Mouse (Mus musculus) hindbrain, postnatal 0 days (tissue): Measurements from ENCODE around the gene Slc11a2. TPM values are rescaled to one million over a fixed set of nuclear protein-coding genes. Genes with fewer than 3 reads are reported as not detected.

Source experiments
- ATAC-seq: fragments of 200-750 bp; cut with Nextera tagmentation; 2 replicates; pipeline ENCODE4 v1.8.0; 2017; ENCODE audit warnings: mild to moderate bottlenecking, moderate TSS enrichment, moderate library complexity
- DNase-seq: peaks from one replicate; pipeline ENCODE4 v3.0.0-alpha.2; 2015; ENCODE audit warnings: low spot score
- H3K27ac ChIP-seq: fragments of 300-500 bp; sonication (generic); 2 replicates; pipeline ENCODE4 v1.5.1; 2014; ENCODE audit warnings: mild to moderate bottlenecking
- H3K27me3 ChIP-seq: fragments of 300-500 bp; sonication (generic); 2 replicates; pipeline ENCODE4 v1.6.1; 2014; ENCODE audit warnings: low read length, mixed read lengths; ENCODE audit not compliant: insufficient read depth
- H3K36me3 ChIP-seq: fragments of 300-500 bp; sonication (generic); 2 replicates; pipeline ENCODE4 v1.6.1; 2014; ENCODE audit warnings: low read length, mixed read lengths; ENCODE audit not compliant: insufficient read depth
- H3K4me1 ChIP-seq: fragments of 300-500 bp; sonication (generic); 2 replicates; pipeline ENCODE4 v1.6.1; 2014; ENCODE audit warnings: antibody characterized with exemption, low read length, mixed read lengths; ENCODE audit not compliant: insufficient read depth
- H3K4me2 ChIP-seq: fragments of 300-500 bp; sonication (generic); 2 replicates; pipeline ENCODE4 v1.6.1; 2014; ENCODE audit warnings: low read depth, mild to moderate bottlenecking, low read length, moderate library complexity, mixed read lengths
- H3K4me3 ChIP-seq: fragments of 300-500 bp; sonication (generic); 2 replicates; pipeline ENCODE4 v1.5.1; 2014; ENCODE audit warnings: low read length
- H3K9ac ChIP-seq: fragments of 300-500 bp; sonication (generic); replicated peaks from 2 replicates; pipeline ENCODE4 v1.6.1; 2014; ENCODE audit warnings: mild to moderate bottlenecking, low read length, moderate library complexity, mixed read lengths
- H3K9me3 ChIP-seq: fragments of 300-500 bp; sonication (generic); 2 replicates; pipeline ENCODE4 v1.6.1; 2016; ENCODE audit warnings: low read length, mixed read lengths
- CTCF ChIP-seq: IDR thresholded peaks from 2 replicates; pipeline ENCODE4 v1.5.1; 2016; ENCODE audit warnings: antibody characterized with exemption, control low read depth, low read depth
- WGBS: fragments of 180-500 bp; shearing (Covaris S2); extraction: QIAGEN DNeasy Blood & Tissue Kit; methylation state at CpG from one replicate; pipeline ENCODE4 v1.1.7; 2014; 5-methylcytosine and 5-hydroxymethylcytosine counted together
- polyA plus RNA-seq: library from polyadenylated mRNA; unstranded; fragments of >200 nt; fragmentation: Nextera tagmentation; extraction: Ambion mirVana; gene quantifications from 2 replicates; pipeline ENCODE4 v1.2.1, GENCODE M21; 2015
- total RNA-seq: library from RNA; depleted of rRNA; stranded (reverse); fragments of >200 nt; gene quantifications from 2 replicates; pipeline ENCODE4 v1.2.3, GENCODE M21; 2014

Slc11a2 gene
- total and polyA plus RNA-seq, 2 experiments from 2014 or later, result 14.5 to 25.1 TPM

DNA sequence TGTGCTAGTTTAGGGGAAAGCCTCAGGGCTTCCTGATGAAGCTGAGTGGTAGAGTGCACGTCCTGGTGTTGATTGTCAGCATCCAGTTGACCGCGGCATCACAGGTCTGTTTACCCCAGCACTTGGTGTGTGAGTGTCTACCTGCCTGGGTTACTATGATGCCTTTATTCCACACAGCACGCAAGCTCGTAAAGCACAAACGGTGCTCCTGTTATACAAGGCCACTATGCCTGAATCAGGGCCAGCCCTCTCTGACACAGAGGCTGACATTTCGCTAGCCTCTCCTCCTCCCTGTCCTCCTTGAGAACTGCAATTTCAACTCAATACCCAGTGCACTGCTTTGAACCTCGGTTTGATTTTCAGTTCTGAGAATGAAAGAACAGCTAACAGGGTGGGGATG lies 5.6 kb downstream of the Slc11a2 start:
- no peaks in the 10 kb centered on the region for H3K27me3 ChIP-seq
- H3K4me1 ChIP-seq, result peaks cover 17% of the 10 kb centered on the region; the same call in 1 of the 2 replicates
- ATAC-seq, result no peak
- DNase-seq, result no peak
- H3K36me3 ChIP-seq, result no peaks in the 10 kb centered on the region
- TF ChIP-seq CTCF, result no peak
- no peak overlapping the region for H3K4me2 ChIP-seq
- no peak overlapping the region for H3K9ac ChIP-seq
- H3K27ac ChIP-seq, result 0 out of 2 replicates have a peak overlapping the region, but pooled peaks have one; percentile 15
- WGBS, result 72% methylated on average over 8 of the region's 8 CpGs
- no peaks in the 10 kb centered on the region for H3K9me3 ChIP-seq
- no peak overlapping the region for H3K4me3 ChIP-seq

DNA sequence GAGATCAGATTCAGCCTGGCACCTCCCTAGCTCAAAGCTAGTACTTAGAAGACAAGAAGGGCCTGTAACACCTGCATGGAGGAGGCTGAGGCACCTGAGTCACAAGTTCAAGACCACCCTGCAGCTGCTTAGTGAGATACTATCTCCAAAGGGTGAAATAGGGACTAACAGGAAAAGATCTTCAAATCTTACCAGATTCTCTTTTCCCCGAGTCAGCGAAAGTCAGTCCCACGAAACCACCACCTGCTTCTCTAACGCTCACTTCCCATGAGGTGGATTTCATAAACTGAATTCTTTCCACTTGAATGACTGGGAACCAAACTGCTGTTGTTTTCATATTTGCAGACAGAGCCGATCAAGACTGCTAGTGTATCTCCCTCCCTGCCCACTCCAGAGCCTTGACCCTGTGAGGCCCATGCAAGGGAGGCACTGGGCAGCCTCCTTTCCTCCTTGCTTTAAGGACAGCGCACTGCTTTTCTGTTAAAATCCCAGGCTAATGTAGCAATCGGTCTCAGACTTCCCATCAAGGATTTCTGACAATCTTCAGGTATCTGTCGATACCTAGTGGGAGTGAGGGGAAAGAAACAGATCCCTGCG lies 6.9 kb downstream of the Slc11a2 start:
- Histone ChIP-seq H3K36me3 (no peaks in the 10 kb centered on the region), H3K27ac (no peak overlapping the region), H3K27me3 (no peaks in the 10 kb centered on the region), H3K9me3 (no peaks in the 10 kb centered on the region), H3K4me3 (no peak overlapping the region), H3K4me1 (peaks cover 13% of the 10 kb centered on the region; the same call in 1 of the 2 replicates), H3K9ac (no peak overlapping the region), H3K4me2 (no peak overlapping the region)
- no peak for TF ChIP-seq CTCF
- 79% methylated on average over 9 of the region's 9 CpGs for WGBS
- ATAC-seq (no peak), DNase-seq (no peak)

DNA sequence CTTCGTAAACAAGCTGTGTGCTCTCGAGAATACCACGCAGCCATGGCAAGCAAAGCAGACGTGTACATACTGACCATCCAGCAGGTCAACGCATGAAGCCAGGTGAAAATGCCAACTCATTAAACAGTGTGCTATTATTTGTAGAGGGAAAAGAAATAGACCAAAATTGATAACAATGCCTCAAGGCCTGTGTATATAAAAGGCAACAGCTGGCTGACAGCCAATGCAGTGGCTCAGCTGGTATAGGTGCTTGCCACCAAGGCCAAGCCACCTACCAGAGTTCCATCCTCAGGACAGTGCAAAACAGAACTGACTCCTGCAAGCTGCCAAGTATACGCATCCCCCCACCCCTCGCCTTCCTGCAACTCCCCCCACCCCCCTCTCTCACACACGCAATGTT lies 9.2 kb downstream of the Slc11a2 start:
- Histone ChIP-seq H3K27ac (no peak overlapping the region), H3K9ac (no peak overlapping the region), H3K9me3 (no peaks in the 10 kb centered on the region), H3K4me2 (no peak overlapping the region), H3K4me1 (0 out of 2 replicates have a peak, but pooled peaks cover 5% of the 10 kb centered on the region), H3K4me3 (no peak overlapping the region), H3K36me3 (peaks cover 8% of the 10 kb centered on the region; the same call in 1 of the 2 replicates), H3K27me3 (no peaks in the 10 kb centered on the region)
- DNase-seq, result no peak
- 87% methylated on average over 8 of the region's 8 CpGs for WGBS
- ATAC-seq, result no peak
- TF ChIP-seq CTCF, result no peak

DNA sequence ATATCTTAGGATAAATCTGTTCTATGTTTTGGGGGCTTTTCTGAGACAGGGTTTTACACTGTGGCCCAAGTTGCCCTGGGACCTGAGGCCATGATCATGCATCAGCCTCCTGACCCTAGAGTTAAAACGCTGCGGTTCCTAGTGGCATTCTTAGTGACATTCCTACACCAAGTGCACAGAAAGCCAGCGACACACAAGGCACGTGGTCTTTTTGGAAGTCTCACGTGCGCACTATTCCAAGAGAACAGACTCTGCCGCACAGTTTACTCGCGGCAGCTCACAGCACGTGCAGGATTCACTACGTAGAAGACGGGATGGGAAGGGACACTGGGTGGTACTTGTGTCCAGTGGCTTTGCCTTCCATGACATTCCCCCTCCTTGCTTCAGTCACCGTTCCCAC lies 9.9 kb downstream of the Slc11a2 start:
- H3K36me3 ChIP-seq, result peaks cover 8% of the 10 kb centered on the region; the same call in 1 of the 2 replicates
- WGBS, result 96% methylated on average over 13 of the region's 13 CpGs
- no peak overlapping the region for H3K4me3 ChIP-seq
- no peak for DNase-seq
- TF ChIP-seq CTCF, result no peak
- no peak overlapping the region for H3K9ac ChIP-seq
- ATAC-seq, result no peak
- H3K4me1 ChIP-seq, result 0 out of 2 replicates have a peak, but pooled peaks cover 5% of the 10 kb centered on the region
- H3K27ac ChIP-seq, result no peak overlapping the region
- no peaks in the 10 kb centered on the region for H3K27me3 ChIP-seq
- H3K4me2 ChIP-seq, result no peak overlapping the region
- H3K9me3 ChIP-seq, result no peaks in the 10 kb centered on the region

DNA sequence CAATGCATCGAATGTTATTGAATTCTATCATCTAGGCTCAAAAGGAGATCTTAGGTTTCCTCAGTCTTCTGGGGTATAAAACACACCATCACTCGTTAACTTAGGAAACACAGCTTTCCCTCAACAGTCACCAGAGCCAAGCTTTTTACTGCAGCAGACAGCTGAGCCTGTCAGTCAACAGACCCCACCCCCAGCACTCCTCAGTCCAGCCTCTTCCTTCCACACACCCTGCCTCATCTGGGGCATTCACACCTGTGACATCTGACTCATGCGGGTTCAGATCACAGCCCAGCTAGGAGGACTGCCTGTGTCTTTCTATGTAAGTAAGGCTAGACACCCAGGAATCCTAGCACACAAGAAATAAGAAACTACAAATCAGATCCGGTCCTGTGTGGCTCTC lies 10.9 kb downstream of the Slc11a2 start:
- TF ChIP-seq CTCF, result no peak
- DNase-seq (no peak), ATAC-seq (no peak)
- H3K4me1 ChIP-seq, result no peaks in the 10 kb centered on the region
- no peaks in the 10 kb centered on the region for H3K9me3 ChIP-seq
- H3K9ac ChIP-seq, result no peak overlapping the region
- no peaks in the 10 kb centered on the region for H3K27me3 ChIP-seq
- peaks cover 8% of the 10 kb centered on the region; the same call in 1 of the 2 replicates for H3K36me3 ChIP-seq
- WGBS, result 73% methylated on average over 4 of the region's 4 CpGs
- no peak overlapping the region for H3K27ac ChIP-seq
- H3K4me3 ChIP-seq, result no peak overlapping the region
- H3K4me2 ChIP-seq, result no peak overlapping the region

DNA sequence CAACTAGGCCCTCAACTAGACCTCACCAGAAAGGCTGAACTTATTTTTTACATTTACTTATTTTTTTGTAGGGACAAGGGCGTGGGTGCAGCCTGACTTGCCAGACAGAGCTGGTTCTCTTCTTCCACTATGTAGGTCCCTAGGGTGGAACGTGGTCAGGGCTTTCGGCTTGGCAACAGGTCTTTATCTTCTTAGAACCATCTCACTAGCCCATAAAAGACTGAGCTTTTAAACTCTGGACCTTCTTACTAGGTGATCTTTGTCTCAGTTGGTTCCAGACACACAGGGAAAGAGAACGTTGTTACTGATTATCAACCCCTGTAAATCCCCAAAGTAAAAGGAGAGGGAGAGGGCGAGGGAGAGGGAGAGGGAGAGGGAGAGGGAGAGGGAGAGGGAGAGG lies 11.6 kb downstream of the Slc11a2 start:
- H3K9me3 ChIP-seq, result no peaks in the 10 kb centered on the region
- TF ChIP-seq CTCF, result no peak
- H3K9ac ChIP-seq, result no peak overlapping the region
- H3K4me3 ChIP-seq, result no peak overlapping the region
- DNase-seq (no peak), ATAC-seq (no peak)
- no peak overlapping the region for H3K27ac ChIP-seq
- H3K36me3 ChIP-seq, result peaks cover 10% of the 10 kb centered on the region; the same call in 1 of the 2 replicates
- H3K4me2 ChIP-seq, result no peak overlapping the region
- whole genome bisulfite sequencing, result 82% methylated on average over 4 of the region's 5 CpGs
- H3K27me3 ChIP-seq, result no peaks in the 10 kb centered on the region
- no peaks in the 10 kb centered on the region for H3K4me1 ChIP-seq

DNA sequence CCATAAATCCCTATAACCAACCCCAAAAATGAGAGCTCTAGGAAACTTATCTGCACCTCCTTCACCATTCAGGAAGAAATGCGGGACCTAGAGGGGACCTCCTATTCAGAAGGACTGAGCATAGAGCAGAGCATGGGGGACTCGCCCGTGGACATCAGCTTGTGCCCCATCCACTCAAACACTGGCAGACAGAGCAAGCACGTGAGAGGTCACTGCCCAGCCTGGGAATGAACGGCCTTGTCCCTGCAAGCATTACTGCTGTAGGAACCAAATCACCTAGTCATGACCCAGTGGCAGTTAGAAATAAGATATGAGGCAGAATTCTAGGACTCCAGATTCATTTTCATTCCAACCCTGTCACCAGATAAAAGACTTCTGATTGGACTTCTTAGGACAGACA lies 13.1 kb downstream of the Slc11a2 start:
- peaks cover 19% of the 10 kb centered on the region for H3K36me3 ChIP-seq
- H3K4me2 ChIP-seq, result no peak overlapping the region
- ATAC-seq (no peak), DNase-seq (no peak)
- H3K4me1 ChIP-seq, result no peaks in the 10 kb centered on the region
- no peak for TF ChIP-seq CTCF
- no peak overlapping the region for H3K9ac ChIP-seq
- no peaks in the 10 kb centered on the region for H3K27me3 ChIP-seq
- no peak overlapping the region for H3K4me3 ChIP-seq
- H3K9me3 ChIP-seq, result no peaks in the 10 kb centered on the region
- 85% methylated on average over 5 of the region's 5 CpGs for WGBS
- H3K27ac ChIP-seq, result no peak overlapping the region
